Comparison of ENCODE assay signal across 22 mouse cellular contexts in genomic region chr14:23610054-23610453, GRCm38 (mm10).
"Had no signal": no experiment of that assay in that cellular context is flagged by ENCODE, and none has a peak within 500 bp of the region (broad histone marks: within the 10 kb centered on the region; RNA-seq: fewer than 3 reads in every experiment).

No protein-coding gene starts in this region.

- H3K27ac ChIP-seq: gastrocnemius, adult 2 months; heart, embryonic 10.5 days; hindbrain, embryonic 10.5 days; hindbrain, embryonic 12.5 days; hindbrain, embryonic 14.5 days; intestine, embryonic 15.5 days; layer of hippocampus, adult 2 months; limb, embryonic 13.5 days; limb, embryonic 15.5 days; liver, embryonic 12.5 days; liver, embryonic 14.5 days had no signal

- DNase-seq: gastrocnemius, adult 2 months; gastrocnemius, postnatal 10 days; gastrocnemius, postnatal 25 days; heart, adult 18-20 months; heart, postnatal 10 days; heart, postnatal 4 days; kidney, adult 18-20 months; kidney, adult 8-10 months; kidney, postnatal 10 days; kidney, postnatal 36 days; left cerebral cortex, postnatal 4 days had no signal

- H3K4me1 ChIP-seq: intestine, embryonic 15.5 days; liver, embryonic 12.5 days had no signal

- H3K9ac ChIP-seq: heart, embryonic 12.5 days; hindbrain, embryonic 12.5 days; hindbrain, embryonic 14.5 days; intestine, embryonic 15.5 days; limb, embryonic 13.5 days; limb, embryonic 15.5 days; liver, embryonic 12.5 days; liver, embryonic 14.5 days had no signal

- H3K36me3 ChIP-seq: heart, embryonic 10.5 days; heart, embryonic 12.5 days; hindbrain, embryonic 10.5 days; hindbrain, embryonic 12.5 days; intestine, embryonic 15.5 days; limb, embryonic 13.5 days; limb, embryonic 15.5 days; liver, embryonic 12.5 days had no signal

- H3K4me3 ChIP-seq: gastrocnemius, adult 2 months; heart, embryonic 10.5 days; heart, embryonic 12.5 days; hindbrain, embryonic 10.5 days; hindbrain, embryonic 12.5 days; intestine, embryonic 15.5 days; layer of hippocampus, adult 2 months; limb, embryonic 13.5 days; limb, embryonic 15.5 days; liver, embryonic 12.5 days had no signal

- H3K9me3 ChIP-seq: heart, embryonic 10.5 days; heart, embryonic 12.5 days; hindbrain, embryonic 10.5 days; hindbrain, embryonic 12.5 days; intestine, embryonic 15.5 days; limb, embryonic 13.5 days; limb, embryonic 15.5 days; liver, embryonic 12.5 days had no signal
